Mouse (Mus musculus) stomach, postnatal 0 days (tissue): ENCODE results near the gene Syt9. TPM values are rescaled to one million over a fixed set of nuclear protein-coding genes. Genes with fewer than 3 reads are reported as not detected.
"Not testable (repeated sequence)": the region's sequence is repeated elsewhere in the genome, so short reads cannot be mapped to it uniquely, and the experiment has no call there.

Source experiments
- ATAC-seq: fragments of 200-750 bp; cut with Nextera tagmentation; 2 replicates; pipeline ENCODE4 v1.8.0; 2017; ENCODE audit not compliant: low FRiP score, low TSS enrichment
- DNase-seq: peaks from one replicate; pipeline ENCODE4 v3.0.0-alpha.2; 2016; ENCODE audit warnings: low spot score
- H3K27ac ChIP-seq: fragments of 300-500 bp; sonication (generic); replicated peaks from 2 replicates; pipeline ENCODE4 v1.5.1; 2014; ENCODE audit warnings: mild to moderate bottlenecking, control low read depth
- H3K27me3 ChIP-seq: fragments of 300-500 bp; sonication (generic); 2 replicates; pipeline ENCODE4 v1.6.1; 2014; ENCODE audit warnings: low read length; ENCODE audit not compliant: control insufficient read depth, insufficient read depth
- H3K36me3 ChIP-seq: fragments of 300-500 bp; sonication (generic); 2 replicates; pipeline ENCODE4 v1.6.1; 2014; ENCODE audit warnings: low read length, mixed read lengths; ENCODE audit not compliant: control insufficient read depth, insufficient read depth
- H3K4me1 ChIP-seq: fragments of 300-500 bp; sonication (generic); replicated peaks from 2 replicates; pipeline ENCODE4 v1.6.1; 2014; ENCODE audit warnings: antibody characterized with exemption; ENCODE audit not compliant: control insufficient read depth, insufficient read depth
- H3K4me2 ChIP-seq: fragments of 300-500 bp; sonication (generic); replicated peaks from 2 replicates; pipeline ENCODE4 v1.6.1; 2014; ENCODE audit warnings: low read depth, mild to moderate bottlenecking, control low read depth, moderate library complexity
- H3K4me3 ChIP-seq: fragments of 300-500 bp; sonication (generic); 2 replicates; pipeline ENCODE4 v1.5.1; 2014; ENCODE audit warnings: low read depth, low read length, control low read depth
- H3K9ac ChIP-seq: fragments of 300-500 bp; sonication (generic); 2 replicates; pipeline ENCODE4 v1.6.1; 2014; ENCODE audit warnings: mild to moderate bottlenecking, low read length, control low read depth, mixed read lengths
- H3K9me3 ChIP-seq: fragments of 300-500 bp; sonication (generic); 2 replicates; pipeline ENCODE4 v1.6.1; 2016; ENCODE audit warnings: low read length; ENCODE audit not compliant: control insufficient read depth
- CTCF ChIP-seq: IDR thresholded peaks from 2 replicates; pipeline ENCODE4 v1.5.1; 2016; ENCODE audit warnings: antibody characterized with exemption, low read depth, mild to moderate bottlenecking, moderate library complexity
- EP300 ChIP-seq: optimal IDR thresholded peaks from 2 replicates; pipeline ENCODE3; 2016; ENCODE audit warnings: antibody characterized with exemption
- WGBS: fragments of 180-500 bp; shearing (Covaris S2); extraction: QIAGEN DNeasy Blood & Tissue Kit; methylation state at CpG from one replicate; pipeline ENCODE4 v1.1.7; 2014; 5-methylcytosine and 5-hydroxymethylcytosine counted together
- polyA plus RNA-seq: library from polyadenylated mRNA; unstranded; fragments of >200 nt; fragmentation: Nextera tagmentation; extraction: Ambion mirVana; gene quantifications from 2 replicates; pipeline ENCODE4 v1.2.1, GENCODE M21; 2015

Syt9 gene
- polyA plus RNA-seq, 1 experiment from 2014 or later: 1.5 TPM

DNA sequence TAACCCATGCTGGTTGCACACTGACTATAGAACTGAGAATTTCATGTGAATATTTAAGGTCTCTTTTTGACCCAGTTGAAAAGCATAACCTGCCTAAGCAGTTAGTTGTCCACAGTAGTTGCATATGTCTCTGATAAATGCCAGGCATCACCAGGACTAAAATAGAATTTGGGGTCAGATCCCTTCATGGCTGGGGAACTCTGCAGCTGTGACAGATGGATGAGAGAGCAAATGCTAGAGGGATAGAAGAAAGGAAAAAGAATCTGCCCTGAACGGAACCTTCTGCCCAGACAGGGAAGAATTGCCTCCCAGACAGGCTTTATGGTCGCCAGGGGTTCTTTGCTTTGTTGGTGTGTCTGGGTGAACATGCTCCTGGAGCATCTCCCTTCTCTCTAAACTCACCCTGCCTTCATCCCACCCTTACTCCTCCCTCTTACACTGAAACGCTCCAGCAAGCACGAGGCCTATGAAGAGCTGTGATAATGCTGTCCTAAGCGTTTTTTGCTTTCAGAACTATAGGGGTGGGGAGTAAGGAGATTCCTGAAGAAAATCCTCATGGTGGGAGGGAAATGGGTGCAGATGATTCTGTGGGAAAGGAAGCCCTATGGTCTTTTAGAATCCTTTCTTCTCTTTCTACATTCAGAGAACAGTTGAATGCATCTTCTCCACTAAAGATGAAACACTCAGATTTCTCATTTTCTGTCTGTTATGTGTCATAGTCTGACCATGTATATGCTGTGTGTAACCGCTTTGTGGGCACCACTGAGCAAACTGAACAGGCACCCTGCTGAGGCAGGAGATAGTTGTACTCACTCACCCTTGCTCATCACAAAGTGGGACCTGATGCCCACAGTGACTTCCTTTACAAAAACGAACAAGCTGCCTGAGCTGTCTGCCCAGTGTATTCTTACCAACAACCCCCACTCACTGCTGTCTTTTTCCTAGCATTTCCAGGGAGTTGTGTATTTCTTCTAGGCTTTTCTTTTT is 108.7 kb downstream of the Syt9 start:
- ATAC-seq: no peak
- DNase-seq: no peak
- no peaks in the 10 kb centered on the region for H3K9me3 ChIP-seq
- H3K4me3 ChIP-seq: no peak overlapping the region
- no peak overlapping the region for H3K4me2 ChIP-seq
- H3K36me3 ChIP-seq: no peaks in the 10 kb centered on the region
- no peak overlapping the region for H3K27ac ChIP-seq
- H3K27me3 ChIP-seq: no peaks in the 10 kb centered on the region
- no peak overlapping the region for H3K9ac ChIP-seq
- 44% methylated on average over 7 of the region's 7 CpGs for WGBS
- H3K4me1 ChIP-seq: no peaks in the 10 kb centered on the region
- TF ChIP-seq EP300: no peak

DNA sequence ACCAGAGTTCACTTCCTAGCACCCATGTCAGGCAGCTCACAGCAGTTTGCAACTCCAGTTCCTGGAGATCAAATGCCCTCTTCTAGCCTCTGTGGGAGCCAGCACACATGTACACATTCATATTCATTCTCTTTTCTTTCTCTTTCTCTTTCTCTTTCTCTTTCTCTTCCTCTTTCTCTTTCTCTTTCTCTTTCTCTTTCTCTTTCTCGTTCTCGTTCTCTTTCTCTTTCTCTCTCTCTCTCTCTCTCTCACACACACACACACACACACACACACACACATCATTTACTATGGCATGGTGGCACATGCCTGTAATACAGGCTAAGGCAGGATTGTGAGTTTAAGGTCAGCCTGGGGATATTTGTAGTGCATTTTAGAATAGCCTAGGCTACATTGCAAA is 115.2 kb downstream of the Syt9 start:
- not testable (repeated sequence) for H3K9me3 ChIP-seq, ATAC-seq, H3K4me1 ChIP-seq, H3K4me3 ChIP-seq, DNase-seq, H3K4me2 ChIP-seq, H3K36me3 ChIP-seq, H3K9ac ChIP-seq, H3K27ac ChIP-seq, H3K27me3 ChIP-seq
- WGBS: 77% methylated on average over 2 of the region's 2 CpGs

DNA sequence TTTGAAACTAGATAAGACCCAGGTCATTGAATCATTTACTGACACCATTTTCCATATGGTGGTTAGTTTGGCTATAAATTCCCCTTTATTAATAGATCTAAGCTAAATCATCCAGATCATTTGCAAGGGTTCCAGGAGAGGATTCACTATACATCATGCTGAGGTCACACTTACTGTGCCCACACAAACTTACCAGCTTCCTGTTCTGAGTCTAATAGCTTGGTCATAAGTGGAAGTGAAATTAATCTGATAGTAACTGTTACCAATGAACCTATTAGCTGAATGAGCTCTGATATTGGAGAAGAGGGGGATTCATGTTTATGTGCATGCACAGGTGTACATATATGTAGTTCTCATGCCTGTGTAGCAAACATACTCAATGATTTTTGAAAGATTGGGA is 124.9 kb downstream of the Syt9 start:
- TF ChIP-seq CTCF: no peak
- no peak for TF ChIP-seq EP300
- no peaks in the 10 kb centered on the region for H3K36me3 ChIP-seq
- no peak overlapping the region for H3K4me2 ChIP-seq
- no peaks in the 10 kb centered on the region for H3K9me3 ChIP-seq
- DNase-seq (no peak), ATAC-seq (no peak)
- H3K27ac ChIP-seq: no peak overlapping the region
- no peak overlapping the region for H3K4me3 ChIP-seq
- no peak overlapping the region for H3K9ac ChIP-seq
- H3K27me3 ChIP-seq: no peaks in the 10 kb centered on the region
- no peaks in the 10 kb centered on the region for H3K4me1 ChIP-seq

GRCm38 (mm10) chr7:107496923-107497322 is 126.4 kb downstream of the Syt9 start:
- H3K9ac ChIP-seq: no peak overlapping the region
- H3K27ac ChIP-seq: no peak overlapping the region
- H3K36me3 ChIP-seq: no peaks in the 10 kb centered on the region
- no peak overlapping the region for H3K4me2 ChIP-seq
- no peaks in the 10 kb centered on the region for H3K4me1 ChIP-seq
- ATAC-seq (no peak), DNase-seq (no peak)
- no peaks in the 10 kb centered on the region for H3K9me3 ChIP-seq
- no peaks in the 10 kb centered on the region for H3K27me3 ChIP-seq
- no peak overlapping the region for H3K4me3 ChIP-seq
- WGBS: 81% methylated on average over 7 of the region's 7 CpGs
- TF ChIP-seq EP300 (no peak), CTCF (no peak)

DNA sequence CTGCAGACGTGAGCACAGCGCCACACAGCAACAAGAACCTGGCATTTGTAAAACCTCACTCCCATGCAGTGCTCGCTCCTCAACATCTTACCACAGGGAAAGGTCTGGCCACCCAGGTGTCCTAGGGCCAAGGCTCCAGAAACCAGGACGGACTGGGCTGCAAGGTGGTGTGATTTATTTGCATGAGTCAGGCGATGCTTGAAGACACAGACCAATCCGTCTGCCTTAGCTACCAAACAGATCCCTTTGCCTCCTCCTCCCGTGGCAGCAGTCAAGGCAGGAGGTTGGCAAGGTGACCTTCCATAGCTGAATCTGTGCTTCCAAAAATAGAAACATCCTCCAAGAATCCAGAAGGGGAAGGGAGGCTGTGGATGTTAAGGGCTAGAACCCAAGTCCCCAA is 130.1 kb downstream of the Syt9 start:
- ATAC-seq: no peak
- 63% methylated on average over 7 of the region's 7 CpGs for WGBS

More for the DNA sequence above, 130.1 kb downstream of the Syt9 start:
- no peak overlapping the region for H3K4me2 ChIP-seq
- TF ChIP-seq EP300 (no peak), CTCF (no peak)
- no peaks in the 10 kb centered on the region for H3K27me3 ChIP-seq
- no peak overlapping the region for H3K27ac ChIP-seq
- H3K36me3 ChIP-seq: no peaks in the 10 kb centered on the region
- H3K9ac ChIP-seq: no peak overlapping the region
- no peak for DNase-seq
- H3K9me3 ChIP-seq: no peaks in the 10 kb centered on the region
- H3K4me3 ChIP-seq: no peak overlapping the region
- H3K4me1 ChIP-seq: no peaks in the 10 kb centered on the region
